Mouse (Mus musculus) cerebellum, adult 11 months (tissue): ENCODE measurements around the gene Ogfod2.

Source experiments
- DNase-seq: peaks from one replicate; pipeline ENCODE4 v3.0.0; 2022

Gene Ogfod2

DNA sequence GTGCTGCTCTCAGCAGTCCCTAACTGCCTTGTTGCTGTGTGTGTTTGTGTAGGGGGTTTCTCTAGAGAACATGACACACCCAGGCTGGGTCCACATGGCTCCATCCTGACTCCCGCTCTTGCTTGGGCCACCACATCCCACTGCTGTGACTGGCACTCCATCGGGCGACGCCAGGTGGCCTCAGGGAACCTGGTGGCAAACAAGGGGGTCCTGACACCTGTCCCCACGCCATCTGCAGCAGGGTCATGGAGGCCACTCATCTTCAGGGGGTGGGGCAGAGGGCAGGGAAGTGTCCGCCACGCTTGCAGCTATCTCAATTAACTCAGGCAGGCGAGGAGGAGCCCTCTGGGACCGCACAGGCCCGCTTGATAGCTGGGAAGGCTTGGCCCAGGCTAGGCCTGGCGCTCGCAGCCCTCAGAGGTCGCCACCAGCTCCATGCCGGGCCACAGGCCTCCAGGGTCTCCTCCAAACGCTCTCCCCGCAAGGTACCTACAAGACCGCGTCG is 17.0 kb upstream of the Ogfod2 start:
- no peak for DNase-seq

DNA sequence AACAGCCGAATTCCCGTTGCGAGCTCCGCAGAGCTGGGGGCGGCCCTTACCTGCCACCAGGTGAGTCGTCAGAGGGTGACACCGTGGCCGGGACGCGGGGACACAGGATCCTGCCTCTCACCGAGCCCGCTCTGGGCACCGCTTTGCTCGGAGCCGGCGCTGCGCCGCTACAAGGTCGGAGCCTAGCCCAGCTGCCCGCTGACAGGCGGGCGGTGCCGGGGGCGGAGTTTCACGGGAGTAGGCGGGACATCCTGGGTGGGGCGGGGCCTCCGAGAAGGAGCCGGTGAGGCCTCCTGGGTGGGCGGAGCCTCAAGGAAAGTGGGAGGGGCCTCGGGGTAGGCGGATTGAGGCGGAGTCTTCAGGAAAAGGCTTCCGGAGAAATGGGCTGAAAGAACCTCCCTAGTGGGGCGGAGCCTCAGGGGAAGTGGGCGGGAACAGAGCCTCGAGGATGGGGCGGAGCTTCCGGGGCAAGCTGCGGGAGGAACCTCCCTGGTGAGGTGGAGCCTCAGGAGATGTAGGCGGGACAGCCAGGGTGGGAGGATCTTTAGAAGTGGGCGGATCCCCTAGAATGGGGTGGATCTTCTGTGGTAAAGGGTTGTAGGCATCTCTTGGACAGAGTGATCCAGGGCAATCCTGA is 16.4 kb upstream of the Ogfod2 start, which contains the start of gene Abcb9:
Gene Abcb9 (minus strand): TSS at position 203 of the 637 bp plus-strand sequence.
- peak; percentile 99 for DNase-seq

DNA sequence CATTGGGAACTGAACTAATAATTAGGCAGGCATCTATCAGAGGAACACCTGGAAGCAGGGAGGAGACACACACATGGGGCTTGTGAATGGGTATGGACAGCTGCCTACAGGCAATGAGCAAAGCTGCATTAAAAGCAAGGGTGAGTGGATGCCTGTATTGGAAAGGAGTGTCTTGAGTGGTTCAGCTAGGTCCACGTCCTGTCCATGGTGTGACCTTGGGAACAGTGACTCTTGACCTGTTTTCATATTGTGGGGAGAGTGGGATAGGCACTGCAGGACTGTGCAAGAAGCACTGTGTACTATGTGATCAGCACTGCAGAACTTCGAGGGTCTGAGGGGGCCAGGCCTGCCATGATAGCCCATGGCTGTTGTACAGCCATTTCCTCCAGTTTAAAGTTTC is 13.2 kb upstream of the Ogfod2 start:
- no peak for DNase-seq

DNA sequence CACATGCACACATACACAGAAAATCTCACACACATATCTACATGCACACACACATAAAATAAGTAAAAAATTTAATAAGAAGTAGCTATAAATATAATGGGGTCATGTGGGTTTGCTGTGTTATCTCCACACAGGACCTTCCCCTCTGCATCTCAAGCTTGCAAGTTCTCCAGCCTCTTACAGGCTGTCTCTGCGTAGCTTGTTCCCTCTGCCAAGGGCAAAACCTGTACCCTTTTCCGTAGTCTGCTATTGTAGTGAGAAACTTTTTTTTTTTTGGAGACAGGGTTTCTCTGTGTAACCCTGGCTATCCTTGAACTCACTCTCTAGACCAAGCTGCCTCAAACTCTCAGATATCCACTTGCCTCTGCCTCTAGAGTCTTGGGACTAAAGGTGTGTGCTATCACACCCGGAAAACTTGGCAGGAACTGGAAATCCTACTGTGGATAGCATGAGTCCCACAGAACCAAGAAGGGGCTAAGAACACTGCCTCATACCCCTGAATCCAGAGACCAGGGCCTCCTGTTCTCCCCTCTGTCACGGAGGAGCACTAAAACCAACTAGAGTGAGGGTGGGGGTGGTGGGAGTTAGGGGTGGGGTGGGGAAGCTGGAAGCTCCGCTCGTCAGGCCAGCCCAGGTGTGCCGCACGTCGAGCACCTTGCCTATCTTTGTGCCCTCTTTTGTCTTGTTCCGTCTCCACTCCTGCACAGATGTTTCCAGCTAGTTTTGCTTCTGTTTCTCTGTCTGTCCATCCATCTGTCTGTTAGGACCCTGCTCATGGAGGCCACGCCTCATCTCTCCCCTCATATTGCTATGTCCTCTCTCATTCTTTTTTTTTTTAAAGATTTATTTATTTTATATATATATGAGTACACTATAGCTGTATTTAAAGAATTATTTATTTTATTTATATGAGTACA is 11.7 kb upstream of the Ogfod2 start:
- no peak for DNase-seq

DNA sequence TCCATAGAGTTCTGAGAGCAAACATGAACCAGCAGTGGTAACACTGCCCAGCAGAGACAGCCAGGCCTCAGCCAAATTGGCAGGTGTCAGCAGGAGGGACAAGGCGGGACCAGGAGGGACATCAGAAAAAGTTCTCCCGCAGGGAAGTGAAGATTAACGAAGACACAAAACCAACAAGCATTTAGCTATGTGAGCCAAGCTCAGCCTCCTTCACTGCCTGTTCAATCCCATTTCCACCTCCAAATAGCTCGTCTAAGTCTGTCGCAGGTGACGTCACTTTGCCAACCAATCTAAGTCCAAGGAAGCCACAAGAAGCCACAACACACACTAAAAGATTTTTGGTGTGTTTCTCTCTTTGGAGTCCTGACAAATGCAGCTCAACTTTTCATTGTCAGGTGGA is 9.8 kb upstream of the Ogfod2 start:
- DNase-seq, result no peak

DNA sequence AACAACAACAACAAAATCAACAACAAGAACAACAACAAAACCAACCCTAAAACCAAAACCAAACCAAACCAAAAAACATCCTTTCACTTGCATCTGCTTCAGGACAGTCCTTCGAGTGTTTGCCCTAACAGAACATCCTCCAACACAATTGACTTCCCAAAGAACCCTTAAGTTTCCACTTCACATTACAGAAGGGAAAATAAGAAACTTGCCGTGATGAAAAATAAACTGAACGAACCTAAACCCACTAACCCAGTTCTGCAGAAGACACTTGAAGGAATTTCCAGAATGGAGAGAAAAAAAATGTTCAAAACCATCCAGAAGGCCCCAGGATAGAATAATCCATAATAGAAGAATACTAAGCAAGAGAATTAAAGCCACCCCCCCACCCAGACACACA is 9.1 kb upstream of the Ogfod2 start:
- no peak for DNase-seq

DNA sequence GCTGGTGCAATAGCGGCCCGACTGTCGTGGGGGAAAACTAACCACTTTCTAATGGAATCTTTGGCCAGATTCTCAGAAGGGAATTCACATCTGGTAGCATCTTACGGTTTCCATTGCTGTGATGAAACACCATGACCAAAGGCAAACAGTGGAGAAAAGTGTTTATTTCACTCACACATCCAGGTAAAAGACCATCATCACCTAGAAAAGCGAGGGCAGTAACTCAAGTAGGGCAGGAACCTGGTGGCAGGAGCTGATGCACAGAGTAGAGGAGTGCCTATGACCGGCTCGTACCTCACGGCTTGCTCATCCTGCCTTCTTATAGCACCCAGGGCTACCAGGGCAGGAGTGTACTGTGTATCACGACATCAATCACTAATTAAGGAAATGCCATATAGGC is 8.5 kb upstream of the Ogfod2 start:
- DNase-seq, result no peak

DNA sequence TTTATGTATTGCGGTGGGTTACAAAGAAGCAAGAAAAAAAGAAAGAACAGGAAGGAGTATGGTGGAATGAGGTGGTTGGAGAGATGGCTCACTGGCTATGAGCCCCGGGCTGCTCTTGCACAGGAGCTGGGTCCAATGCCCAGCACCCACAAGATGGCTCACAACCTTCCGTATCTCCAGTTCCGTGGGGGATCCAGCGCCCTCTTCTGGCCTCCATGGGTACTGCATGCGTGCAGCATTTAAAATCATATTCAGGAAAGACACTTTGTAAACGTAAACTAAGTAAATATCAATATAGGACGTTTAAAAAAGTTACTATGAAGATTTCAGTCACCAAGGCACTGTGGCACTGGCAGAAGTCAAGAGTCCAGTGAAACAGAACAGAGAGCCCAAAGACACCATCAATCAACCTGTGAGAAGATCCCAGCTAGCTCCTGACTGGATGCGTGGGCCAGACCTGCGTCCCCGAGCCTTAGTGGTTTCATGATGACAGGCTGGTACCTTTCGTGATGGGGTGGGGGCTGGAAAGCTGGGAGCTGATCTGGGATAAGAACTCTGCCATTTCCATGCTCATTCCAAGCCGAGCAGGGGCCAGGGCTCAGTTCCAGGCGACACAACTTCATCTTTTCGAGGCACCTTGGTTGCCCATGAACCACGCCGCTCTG is 888 bp upstream of the Ogfod2 start:
- peak; percentile 47 for DNase-seq

DNA sequence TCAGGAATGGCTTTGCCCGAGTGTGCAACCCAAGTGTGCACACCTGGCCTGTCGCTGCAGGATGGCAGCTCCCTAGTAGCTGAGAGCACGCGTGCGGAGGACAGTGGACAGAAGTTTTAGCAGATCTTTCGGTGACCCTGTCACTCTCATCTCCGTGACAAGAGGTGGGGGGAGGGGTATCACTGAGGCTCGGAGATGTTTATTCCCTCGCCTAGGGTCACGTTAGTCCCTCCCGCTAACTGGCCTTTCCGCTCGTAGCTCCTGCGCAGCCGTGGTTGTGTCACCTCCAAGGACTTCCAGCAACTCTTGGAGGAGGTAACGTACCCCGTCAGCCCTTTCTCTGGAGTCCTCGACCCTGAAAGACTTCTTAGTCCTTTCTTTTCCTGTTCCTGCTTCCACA is 434 bp downstream of the Ogfod2 start:
- no peak for DNase-seq

DNA sequence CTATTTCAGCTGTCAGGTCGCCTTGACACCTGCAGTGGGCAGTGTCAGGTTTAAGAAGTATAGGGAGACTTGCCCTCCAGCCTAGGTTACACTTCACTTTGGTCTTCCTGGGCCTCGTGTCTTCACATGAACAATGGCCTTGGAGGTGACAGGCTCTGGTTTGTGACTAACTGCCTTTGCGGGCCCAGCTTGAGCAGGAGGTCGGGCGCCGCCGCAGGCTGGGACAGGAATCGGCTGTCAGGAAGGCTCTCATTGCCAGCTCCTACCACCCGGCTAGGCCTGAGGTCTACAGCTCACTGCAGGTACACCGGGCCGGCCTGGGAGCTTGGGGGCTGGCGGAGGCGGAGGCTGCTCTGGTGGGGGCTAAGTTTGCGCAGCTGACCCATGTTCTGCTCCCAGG is 933 bp downstream of the Ogfod2 start:
- DNase-seq, result peak; percentile 59

DNA sequence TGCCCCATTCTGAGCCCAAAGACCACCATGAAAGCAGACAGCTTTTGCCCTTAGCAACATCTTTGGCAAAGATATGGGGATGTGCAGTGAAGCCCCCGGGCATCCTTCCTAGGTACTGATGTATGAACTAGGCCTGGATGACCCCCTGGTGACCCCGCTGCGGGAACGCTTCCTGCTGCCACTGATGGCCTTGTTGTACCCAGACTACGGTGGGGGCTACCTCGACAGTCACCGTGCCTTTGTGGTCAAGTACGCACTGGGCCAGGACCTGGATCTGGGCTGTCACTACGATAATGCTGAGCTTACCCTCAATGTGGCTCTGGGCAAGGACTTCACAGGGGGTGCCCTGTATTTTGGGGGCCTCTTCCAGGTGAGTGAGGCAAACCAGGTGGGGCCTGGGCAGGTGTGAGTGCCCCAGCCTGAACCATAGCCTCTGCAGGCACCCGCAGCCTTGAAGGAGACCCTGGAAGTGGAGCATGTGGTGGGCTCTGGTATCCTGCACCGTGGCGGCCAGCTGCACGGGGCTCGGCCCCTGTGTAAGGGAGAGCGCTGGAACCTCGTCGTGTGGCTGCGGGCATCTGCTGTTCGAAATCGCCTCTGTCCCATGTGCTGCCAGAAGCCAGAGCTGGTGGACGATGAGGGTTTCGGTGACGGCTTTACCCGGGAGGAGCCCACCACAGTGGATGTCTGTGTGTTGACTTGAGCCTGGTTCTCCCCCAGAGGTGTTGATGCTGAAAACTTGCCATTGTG is 2.4 kb downstream of the Ogfod2 start:
- DNase-seq, result no peak

DNA sequence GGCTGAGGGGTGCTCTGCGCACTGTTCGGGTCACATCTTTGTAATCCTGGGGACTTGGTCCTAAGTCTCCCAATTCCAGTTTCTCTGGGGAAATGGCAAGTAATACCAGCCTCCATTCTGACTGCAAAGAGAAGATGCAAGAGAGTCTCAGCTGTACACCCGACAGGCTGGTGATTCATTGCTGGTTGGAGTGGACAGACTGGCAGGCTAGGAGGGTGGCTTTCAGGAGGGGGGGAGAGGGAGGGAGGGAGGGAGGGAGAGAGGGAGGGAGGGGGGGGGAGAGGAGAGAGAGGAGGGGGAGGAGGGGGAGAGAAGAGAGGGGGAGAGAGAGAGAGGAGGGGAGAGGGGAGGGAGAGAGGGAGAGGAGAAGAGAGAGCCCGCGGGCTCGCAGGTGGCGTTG is 3.4 kb downstream of the Ogfod2 start:
- DNase-seq, result no peak

DNA sequence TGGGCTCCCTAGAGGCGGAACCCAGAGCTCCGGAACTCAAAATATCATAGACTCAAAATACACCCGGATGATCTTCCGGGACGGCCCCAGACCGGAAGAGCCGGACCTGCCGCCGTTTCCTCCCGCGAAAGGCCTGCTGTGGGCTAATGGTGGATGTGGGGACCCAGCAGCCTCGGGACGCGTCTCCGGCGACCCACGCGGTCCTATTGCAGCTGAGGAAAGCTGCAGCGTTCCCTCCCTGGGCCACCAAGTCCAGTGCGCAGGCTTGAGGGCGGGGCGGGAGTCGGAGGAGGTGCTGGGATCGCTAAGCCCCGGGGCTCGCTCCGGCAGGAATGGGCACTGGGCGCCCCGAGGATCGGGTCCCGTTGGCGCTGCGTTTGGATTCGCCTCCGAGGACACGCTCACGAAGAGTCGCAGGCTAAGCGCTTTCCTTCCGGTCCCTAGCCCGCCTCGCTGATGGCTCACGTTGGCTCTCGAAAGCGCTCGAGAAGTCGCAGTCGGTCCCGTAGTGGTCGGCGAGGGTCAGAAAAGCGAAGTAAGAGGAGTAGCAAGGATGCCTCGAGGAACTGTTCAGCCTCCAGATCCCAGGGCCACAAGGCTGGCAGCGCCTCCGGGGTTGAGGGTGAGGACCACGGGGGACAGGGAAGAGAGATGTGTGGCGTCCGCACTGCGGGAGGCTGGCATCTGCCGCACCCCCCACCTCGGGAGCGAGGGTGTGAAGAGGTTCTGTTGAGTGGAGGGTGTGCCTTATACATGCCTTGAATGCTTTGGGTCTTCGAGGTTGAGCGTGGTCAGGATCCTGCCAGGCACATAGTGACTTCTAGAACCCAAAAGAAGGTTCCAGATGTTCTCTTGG is 4.1 kb downstream of the Ogfod2 start, which contains the start of gene Arl6ip4:
Gene Arl6ip4 (plus strand): TSS at position 100 of the 856 bp plus-strand sequence.
- DNase-seq, result peak; percentile 72

DNA sequence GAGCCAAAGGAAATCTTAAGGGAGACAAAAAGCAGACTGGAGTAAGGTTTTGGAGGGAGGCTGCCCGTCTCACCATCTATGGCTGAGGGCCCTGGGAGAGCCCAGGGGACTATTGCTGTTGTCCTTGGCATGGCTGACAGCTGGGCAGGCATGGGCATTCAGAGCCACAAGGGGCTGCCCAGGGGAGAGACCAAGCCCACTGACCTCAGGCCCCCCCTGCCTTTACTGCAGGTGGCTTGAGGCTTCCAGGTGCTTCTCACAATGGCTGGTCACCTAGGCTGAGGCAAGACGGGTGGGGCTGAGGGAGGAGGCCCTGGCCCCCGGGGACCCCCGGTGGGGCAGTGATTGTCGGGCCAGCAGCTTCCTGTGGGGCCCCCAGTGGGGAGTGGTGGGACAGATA is 7.1 kb downstream of the Ogfod2 start:
- DNase-seq, result no peak

DNA sequence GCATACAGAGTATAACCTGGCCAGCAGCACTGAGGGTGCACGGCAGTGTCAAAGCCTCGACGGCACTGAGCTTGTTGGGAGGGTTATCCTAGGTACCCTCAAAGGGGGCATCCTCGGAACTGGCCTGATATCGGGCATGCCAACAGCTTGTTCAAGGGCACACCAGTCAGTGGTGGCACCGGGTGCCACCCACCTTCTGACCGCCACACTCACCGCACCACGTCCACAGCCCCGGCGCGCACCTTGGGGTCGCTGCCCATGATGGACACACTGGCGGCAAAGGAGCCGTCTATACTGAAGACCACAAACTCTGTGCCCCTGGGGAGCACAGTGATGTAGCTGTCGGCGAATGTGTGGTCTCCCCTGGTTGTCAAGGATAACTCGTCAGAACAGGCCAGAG is 10.3 kb downstream of the Ogfod2 start:
- no peak for DNase-seq

DNA sequence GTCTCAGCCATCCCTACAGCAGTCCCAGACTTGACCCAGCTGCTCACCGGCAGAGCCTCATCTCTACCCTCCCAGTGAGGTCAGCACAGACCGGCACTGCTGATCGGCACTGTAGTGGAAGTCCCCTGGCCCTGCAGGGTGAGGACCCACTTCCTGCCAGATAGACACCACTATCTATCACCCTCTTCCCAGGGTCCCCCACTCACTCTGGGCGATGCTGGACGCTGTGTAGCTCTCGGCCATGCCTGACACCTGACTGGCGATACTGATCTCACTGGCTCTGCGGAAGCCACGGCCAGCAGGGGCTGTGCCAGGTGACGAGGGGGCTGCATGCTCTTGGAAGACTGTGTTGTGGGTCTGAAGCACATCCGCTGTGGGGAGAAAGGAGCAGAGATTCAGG is 13.0 kb downstream of the Ogfod2 start:
- DNase-seq, result no peak

DNA sequence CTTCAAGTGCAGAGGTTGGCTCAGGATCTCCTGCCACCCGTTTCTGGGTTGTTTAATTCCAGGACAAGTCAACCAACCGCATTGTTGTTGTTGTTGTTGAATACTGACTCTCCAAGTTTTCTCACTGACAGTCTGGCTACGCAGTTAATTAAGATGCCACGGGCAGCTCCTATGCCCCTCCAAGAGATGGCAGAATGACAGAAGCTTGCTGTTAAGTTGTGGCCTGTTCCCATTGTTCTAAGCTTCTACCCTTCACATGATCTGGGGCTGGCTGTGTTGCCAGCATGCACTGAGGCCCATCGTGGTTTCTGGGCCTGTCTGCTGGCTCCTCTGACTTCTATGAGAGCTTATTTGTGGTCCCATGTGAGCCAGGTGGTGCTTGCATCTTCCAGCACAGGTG is 22.2 kb downstream of the Ogfod2 start:
- no peak for DNase-seq

DNA sequence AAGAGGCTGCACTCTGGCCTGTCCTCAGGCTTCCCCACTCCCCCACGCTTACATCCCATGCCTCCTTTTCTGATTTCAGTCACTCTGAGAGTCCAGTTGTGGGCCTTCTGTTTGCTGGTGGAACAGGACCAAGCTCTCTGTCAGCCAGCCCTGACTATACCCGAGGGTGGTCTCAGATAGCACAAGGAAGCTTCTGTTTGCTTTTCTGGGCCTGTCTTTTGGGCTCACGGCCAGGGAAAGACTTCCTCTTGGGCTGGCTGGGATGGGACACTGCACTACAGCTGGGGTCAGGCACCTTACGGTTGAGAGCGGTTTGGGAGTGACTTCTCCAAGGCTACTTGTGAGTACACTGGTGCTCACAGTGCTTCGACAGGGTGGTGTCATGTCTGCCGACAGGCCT is 26.0 kb downstream of the Ogfod2 start:
- DNase-seq, result no peak

DNA sequence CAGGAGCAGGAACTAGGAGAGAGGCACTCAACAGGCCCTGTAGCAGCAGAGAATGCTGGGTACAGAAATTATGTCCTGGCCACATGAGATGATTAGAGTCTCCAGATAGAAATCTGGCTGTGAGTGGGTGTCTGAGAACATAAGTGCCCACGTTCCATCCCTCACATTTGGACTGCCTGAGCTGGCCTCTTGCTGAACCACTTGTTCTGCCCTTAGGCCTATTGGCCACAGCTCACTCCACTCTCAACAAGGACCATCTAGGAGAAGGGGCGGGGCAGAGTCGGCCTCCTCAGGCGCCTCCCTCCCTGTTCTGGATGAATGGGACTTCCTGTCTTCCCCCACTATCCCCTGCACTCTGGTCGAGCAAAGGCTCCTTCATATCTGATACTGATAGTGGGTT is 36.9 kb downstream of the Ogfod2 start:
- DNase-seq, result no peak

DNA sequence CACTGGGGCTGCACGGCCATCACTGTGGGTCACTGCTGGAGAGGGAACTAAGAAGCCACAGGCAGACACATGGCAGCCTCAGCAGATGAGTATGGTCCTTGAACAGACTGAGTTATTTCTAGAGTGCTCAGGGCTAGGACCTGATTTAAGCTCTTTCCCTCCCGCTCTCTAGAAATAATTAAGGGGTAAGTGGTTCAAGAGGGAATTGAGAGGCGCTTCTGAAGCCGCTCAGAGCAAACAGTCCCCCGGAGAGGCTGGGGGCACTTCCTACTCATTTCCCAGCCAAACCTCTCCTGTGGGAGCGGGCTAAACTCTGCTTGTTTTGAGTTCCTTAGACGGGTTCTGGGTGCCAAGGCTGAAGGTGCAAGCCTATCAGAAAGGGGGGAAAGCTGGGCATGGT is 38.8 kb downstream of the Ogfod2 start:
- DNase-seq, result no peak

DNA sequence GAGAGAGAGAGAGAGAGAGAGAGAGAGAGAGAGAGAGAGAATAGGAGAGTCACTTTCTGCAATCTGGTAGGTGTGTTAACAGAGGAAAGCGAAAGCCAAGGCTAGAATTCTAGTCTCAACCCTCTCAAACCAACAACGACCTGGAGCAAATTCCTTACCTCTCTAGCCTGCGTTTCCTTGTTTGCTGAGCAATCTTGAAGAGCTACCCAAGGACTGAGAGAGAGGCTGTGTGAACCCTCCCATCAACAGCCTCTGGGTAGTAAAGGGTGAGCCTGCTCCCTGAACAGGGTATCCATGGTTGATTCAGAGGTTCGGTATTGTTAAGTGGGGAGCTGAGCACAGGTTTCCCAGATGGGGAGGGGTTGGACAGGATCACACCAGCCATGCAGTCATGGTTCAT is 40.6 kb downstream of the Ogfod2 start:
- no peak for DNase-seq

DNA sequence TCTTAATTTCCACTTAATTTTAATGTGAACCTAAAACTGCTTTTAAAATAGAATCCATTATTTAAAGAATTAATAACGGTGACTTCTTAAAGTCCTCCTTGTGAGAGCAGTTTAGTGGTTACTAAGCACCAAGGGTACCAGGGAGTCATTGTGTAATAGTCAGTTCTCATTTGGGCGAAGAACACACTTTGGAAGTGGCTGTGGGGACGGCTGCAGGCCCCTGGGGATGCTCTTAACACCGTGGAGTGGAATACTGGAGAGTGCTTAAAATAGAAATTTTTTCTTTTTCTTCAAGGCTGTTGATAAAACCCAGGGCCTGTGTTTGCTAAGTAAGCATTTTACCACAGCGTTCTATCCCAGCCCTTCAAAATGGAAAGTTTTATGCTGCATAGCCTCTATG is 43.8 kb downstream of the Ogfod2 start:
- no peak for DNase-seq
